Mouse (Mus musculus) gastrocnemius, adult 8-10 months (tissue): ENCODE measurements around the gene Pdzrn3. TPM values are rescaled to one million over a fixed set of nuclear protein-coding genes. Genes with fewer than 3 reads are reported as not detected.

ENCODE experiments used
- DNase-seq, 2 experiments: peaks; one replicate each; pipeline ENCODE4 v3.0.0; 2022; ENCODE audit warnings: low spot score in 2 of 2
- total RNA-seq, 4 experiments: library from RNA; stranded (reverse); gene quantifications; 2 replicates each; pipeline ENCODE4 v1.2.4; 2022

Gene Pdzrn3
- total RNA-seq, 4 experiments from 2014 or later, result 112 to 145 (median 128) TPM

DNA sequence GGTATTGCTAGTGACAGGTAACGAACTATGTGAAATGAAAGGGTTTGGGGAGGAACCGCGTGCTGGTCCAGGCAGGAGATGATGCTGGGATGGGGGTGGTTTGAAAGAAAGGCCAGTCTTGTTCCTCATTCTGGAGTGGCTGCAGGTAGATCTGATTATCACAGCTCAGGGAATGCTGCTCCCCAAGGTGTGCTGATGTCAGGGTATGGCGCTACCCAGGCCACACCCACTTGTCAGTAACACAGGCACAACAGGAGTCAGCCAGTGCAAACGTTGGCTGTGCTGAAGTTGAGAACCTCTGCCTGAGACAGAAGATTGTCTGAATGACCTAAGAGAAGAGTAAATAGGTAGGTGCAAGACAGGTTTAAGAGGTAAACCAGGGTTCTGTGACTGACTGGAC is 4.7 kb downstream of the Pdzrn3 start:
- DNase-seq, result no peak

DNA sequence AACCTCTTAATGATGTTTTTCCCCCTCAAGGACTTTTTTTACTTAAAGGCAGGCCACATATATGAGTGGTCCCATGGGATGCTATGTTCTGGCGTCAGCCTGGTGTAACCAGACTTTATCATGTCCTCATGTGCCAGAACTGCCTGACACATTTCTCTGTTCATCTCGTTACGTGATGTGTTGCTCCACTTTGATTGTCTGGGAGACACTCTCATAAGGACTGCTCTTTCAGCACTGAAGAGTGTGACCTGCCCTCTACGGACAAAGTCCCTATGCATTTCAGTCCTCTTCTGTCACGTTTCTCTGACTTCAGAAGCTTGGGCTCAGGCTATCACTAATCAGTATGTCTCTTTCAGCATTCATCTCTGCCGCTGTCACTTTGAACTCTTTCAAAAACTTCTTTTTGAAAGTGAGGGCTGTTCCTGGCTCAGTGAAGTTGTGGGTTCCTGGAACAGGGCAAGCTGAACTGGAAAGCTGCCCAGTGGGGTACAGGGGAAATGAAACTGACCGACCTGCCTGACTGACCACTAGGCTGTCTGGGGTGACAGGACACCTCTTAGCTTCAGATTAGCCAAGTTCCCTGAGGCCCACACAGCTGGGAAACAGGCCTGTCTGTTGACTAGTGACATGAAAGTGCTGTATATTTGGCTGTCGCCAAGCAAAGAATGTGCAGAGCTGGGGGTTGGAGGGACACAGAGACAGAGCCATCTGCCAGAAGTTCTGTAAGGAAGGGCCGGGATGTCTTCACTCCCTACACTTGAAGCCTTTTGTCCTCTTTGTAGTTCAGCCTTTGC is 10.7 kb downstream of the Pdzrn3 start:
- no peak for DNase-seq

DNA sequence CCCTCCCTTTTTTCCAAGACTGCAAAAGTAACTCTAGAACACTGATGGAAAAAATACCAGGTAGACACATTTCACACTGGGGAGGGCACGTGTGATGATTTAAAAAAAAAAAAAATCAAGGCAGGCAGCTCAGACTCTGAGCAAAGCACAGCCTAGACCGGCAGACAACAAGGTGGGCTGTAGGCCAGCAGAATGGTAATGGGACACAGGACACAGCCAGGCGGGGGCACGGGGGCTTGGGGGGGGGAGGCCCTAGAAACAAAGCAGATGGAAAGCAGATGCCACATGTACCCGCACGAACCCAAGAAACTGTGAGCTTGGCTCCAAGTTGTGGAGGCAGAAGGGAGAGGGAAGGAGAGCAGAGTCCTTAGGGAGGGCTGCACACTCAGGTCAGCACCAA is 11.9 kb downstream of the Pdzrn3 start:
- no peak for DNase-seq

DNA sequence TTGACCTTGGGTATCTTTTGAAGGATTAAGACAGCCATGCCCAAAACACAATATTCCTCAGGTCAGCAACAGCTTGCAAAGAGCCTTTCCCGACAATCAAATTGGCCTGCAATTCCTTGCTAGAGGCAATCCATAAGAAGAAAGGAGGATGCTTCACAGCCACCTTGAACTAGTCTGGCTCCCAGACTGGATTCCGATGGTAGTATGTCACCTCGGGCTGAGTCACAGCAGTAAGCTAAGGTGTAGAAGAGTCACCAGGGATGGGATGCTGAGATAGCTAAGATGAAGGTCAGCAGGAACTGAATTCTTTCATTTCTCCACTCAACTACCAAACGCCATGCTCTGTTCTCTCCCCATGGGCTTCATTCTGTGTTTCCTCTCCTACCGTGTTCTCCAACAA is 13.8 kb downstream of the Pdzrn3 start:
- DNase-seq, result no peak

DNA sequence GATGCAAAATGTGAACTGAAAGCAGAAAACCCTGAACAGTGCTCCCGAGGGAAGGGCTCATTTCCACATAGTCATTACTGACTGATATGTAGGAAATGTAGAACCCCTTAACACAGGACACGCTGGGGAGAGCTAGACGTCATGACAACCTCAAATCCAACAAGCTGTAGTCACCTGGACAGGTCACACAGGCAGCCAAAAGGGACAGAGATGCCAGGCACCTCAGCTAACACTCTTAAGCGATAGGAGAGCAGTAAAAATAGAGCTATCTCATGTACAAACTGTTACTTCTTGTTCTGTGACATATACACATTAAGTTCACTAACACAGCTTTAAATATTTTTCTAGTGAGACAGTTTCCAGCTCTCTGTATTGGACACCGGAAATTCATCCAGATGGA is 15.0 kb downstream of the Pdzrn3 start:
- no peak for DNase-seq

DNA sequence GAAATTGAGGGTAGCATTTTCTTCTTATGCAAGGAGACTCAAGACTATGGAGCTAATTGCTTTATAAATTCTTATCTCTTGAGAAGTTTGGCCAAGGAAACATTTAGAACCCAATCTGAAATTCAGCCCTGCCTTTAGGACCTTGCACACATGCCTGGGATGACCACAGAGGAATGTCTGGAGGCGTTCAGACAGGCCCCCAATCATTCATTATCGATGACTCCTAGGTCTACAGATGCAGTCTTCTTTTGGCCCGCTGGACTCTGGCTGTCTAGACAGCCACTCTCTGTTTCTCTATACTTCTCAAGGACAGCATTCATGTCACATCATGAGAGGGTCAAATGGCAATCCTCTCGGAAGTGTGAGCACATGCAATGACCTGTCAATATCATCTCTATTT is 15.4 kb downstream of the Pdzrn3 start:
- no peak for DNase-seq

DNA sequence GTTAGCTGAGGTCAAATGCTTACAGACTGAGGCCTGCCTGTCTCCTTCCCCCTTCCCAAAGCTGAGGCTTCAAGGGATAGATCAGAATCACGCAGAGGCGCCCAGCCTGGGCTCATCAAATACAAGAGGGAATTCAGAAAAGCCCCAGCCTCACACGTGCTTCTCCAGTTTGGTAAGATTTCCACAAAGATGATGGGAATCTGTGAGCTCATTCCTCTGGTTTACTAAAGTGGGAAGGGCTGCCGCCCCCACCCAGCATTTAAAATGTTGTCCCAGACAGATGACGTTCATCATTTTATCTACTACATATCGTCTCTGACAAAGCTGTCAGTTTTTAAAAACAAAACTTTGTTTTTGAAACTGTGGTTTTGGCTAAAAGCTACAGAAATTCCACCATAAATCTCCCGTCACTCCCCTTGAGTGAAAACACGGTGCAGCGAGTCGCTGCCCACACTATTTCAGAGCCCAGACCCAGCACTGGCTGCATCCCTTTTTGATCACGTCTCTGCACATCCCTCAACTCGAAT is 17.4 kb downstream of the Pdzrn3 start:
- no peak for DNase-seq

DNA sequence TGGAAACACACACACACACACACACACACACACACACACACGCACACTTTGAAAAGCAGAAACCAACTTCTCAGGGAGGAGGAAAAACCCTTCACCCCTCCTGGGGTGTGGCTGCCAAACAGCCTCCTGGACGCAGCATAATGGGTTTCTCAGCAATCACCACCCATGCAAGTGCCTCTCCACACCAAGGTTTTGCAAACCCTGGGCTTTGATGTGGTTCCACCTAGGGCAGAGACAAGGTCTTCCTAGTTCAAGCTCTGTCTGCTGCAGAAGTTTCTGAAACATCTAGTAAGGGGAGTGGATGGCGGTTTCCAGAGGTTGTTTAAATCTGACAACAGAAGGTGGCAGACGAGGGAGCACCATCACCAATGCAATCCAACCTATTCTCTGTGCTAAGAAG is 18.1 kb downstream of the Pdzrn3 start:
- DNase-seq, result no peak

DNA sequence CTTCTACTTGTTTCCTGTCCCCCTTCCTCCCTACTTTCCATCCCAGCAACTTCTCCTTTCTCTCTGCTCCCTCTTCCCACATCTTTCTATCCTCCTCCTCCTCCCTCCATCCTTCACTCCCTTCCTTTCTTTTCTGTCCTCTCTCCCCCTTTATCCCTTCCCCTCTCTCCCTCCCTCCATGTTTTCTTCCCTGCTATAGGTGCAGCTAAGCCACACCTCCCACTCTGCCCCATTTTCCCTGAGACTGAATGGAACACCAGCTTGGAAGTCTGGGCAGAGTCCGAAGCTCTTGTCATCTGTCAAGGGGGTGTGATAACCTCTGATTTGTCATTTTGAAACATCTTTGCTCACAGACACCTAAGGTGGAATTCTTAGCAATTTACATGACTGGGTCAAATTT is 22.8 kb downstream of the Pdzrn3 start:
- no peak for DNase-seq

DNA sequence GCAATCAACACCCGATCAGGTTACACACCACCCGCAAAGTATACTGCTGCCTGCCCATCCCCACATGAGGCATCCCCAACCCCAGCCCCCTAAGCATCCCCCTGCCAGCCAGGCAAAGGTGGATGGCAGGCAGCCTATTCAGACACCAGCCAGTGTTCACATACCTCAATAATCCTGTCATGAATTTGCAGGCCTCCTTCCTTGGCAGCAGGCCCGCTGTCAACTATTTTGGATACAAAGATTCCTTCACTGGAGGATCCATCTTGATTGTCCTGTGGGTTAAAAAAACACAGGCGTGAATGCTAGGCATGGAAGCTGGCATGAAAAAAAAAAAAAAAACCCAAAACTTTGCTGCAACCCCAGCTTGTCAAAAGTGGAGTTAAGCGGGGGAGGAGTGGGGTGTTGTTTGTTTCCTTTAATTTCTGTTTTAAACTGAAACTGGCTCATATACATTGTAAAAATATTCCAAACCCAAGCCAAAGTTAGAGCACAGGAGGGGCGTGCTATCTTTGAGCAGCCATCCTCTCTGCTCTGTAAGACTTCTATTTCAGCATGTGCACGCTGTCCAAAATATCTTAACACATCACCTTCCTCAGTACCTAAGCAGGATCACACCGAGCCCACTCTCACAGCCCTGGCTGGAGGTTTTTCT is 23.3 kb downstream of the Pdzrn3 start:
- DNase-seq, result no peak

DNA sequence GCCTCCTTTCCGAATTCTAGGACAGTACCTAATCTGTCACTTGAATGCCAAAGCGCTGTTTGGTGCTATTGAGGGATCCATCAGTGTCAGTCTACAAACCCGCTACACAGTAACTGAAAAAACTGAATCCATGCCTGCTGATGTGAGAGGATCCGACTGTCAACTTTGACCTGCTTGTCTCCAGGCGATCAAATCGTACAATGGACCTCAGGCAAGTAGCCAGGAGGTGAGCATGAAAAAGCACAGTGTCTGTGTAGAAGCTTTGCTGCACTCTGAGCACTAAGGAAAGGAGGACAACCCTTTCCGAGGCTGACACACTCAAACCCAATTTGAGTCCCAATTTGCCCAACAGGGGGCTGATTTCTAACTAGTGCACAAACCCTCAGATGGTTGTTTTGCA is 24.0 kb downstream of the Pdzrn3 start:
- no peak for DNase-seq

DNA sequence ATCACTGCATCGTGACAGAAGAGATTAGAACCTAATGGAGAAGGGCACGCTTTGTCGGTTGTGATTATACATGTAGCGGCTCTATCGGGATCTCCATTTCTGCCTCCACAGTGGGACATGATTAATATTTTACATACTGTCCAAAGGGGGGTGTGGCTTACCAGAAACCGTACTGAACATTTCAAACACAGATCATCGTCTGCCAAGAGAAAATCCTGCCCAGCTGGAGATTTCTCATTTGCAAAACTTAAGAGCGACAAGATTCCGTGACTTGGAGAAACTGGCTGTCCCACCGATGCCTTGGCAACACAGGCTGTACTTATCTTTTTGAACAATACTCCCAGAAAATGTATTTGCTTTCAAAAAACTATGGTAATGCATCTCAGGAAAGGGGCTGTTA is 25.1 kb downstream of the Pdzrn3 start:
- DNase-seq, result no peak

DNA sequence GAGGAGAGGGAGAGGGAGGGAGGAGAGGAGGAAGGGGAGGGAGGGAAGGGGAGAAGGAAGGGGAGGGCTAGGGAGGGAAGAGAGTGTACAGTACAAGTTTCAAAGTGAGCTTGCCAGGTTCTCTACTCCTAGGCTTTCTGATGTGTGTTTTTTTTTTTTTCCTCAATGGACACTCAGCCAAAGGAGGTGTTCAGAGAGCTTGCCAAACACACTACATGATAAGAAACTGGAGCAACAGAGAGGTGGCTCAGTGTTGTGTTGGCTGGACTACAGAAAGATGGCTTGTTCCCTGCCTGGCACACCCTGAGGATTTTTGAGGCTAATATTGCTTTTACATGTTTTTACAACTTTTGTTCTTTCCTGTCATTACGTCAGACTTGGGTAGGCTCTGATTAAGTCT is 26.6 kb downstream of the Pdzrn3 start:
- no peak for DNase-seq

DNA sequence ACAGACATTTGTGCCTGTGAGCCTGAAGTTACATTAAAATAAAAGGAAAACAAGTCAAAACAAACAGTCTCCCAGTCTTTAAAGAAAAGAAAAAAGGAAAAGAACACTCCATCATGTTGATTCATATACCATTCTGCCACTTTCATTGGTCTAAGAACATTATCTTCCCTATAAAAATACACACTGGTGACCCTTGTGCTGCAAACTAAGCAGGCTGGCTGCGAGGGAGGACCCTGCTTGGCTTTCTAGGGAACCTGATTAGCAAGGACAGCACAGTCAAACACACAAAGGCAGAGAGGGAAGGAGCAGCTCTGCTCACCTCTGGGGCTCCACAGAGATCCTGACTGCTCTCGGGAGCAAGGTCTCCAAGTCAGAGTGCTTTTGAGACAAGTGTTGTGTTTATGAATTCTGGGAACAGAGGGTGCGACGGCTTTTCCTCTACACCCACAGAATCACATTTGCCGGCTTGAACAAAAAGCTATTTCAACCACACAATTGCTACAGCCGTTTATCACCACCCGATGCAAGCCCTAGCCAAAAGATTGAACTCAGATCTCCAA is 27.2 kb downstream of the Pdzrn3 start:
- DNase-seq, result no peak

DNA sequence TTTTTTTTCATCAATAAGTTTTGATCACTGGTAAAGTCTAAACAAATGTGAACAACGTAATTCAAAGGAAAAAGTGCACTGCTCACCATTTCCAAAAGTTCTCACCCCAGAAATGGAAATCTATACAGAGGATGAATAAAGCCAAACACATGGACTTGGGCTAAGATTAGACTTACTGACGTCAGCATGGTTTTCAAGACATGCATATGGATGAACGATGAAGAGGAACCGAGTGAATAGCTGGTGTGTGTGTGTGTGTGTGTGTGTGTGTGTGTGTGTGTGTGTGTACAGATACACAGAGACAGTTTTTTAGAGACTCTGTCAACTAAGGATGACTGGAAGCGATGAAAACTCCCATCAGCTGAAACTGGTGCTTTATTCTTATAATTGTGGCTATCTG is 29.2 kb downstream of the Pdzrn3 start:
- no peak for DNase-seq

DNA sequence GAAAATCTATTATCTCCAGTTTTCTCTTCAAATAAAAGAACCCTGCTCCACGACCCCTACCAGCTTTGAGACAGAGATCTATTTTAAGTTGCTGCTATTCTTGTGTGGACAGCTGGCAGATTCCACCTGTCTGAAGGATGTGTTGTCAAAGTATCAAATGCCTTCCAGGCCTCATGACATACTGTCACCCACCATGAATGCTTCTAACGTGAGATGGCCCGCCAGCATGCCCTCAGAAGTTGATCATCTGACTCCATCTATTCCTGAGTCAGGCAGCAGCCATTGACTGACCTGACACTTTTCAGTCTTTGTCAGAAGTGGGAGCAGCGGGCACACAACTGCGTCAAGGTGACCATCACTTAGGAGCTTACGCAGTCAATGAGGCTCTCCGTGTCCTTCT is 37.6 kb downstream of the Pdzrn3 start:
- peak; percentile 51 to 78 for DNase-seq

DNA sequence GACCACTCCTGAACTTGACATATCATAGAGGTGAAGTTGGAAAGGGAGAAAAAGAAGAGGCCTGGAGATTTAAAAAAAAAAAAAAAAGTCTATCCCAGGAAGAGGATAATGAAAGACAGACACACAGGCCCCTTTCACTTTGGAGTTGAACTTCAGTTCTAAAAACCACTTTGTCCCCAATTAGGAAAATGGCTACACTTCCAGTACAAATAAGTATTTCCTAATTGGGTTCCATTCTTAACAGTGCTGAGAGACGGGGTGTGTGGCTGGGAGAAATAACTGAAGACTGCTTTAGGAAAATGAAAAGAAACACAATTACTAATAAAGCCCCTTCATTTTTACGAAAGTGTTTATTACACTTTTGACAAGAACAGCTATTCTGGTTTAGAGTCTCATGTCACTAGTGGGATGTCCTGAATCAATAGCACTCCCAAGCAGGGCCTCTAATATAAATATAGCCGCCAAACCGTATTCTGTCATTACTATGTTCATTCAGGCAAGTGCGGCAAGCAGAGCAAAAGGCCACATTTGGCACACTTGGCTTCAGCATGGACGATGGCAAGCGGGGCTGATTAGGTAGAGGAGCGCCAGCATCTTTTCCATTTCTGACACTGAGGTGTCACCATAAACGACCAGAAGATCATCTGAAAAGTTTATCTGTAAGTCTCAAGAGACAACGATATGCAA is 39.7 kb downstream of the Pdzrn3 start:
- DNase-seq, result no peak

DNA sequence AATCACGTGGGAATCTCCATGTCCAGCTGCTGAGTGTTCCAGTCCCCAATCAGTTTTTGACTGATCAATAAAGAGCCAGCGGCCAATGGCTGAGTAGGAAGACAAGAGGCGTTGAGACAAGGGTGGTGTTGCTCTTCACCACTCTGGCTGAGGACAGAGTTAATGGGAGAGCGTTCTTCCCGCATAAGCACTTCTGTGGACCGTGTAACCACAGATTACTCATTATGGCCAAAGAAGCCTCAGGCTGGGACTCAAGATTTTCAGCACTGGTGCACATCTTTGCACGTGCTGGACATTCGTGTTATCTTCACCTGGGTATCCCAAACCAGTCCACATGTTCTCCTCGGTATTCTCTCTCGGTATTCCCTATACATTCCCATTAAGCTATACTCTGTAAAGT is 41.0 kb downstream of the Pdzrn3 start:
- no peak for DNase-seq

DNA sequence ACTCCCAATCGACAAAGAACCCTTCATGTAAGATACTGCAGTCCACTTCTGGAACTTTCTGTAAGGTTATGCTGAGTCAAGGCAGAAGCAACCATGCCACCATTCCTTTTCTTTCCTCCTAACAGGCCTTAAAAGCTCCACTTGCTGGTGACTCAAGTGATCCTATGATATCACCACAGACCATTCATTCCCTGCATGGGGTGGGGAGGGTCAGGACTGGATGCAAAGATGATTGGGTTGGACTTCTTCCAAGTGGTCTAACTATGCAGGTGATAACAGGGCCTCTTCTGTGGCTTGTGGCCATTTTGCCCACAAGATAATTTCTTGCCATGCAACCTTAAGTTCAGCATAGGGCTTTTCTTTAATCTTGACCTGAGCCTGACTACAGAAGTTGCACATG is 42.0 kb downstream of the Pdzrn3 start:
- DNase-seq, result no peak

DNA sequence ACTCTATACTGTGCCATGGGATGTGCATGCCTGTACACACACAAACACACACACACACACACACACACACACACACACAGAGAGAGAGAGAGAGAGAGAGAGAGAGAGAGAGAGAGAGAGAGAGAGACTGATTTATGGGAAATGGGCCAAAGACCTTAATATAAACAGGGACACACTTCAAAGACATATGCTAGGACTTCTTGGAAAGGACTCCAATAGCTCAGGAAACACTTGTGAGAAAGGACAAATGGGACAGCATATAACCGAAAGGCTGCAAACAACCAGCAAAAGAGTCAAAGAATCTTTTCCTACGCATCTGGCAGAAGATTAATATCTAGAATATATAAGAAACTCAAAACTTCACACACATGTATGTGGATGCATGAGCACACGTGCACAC is 43.2 kb downstream of the Pdzrn3 start:
- DNase-seq, result no peak

DNA sequence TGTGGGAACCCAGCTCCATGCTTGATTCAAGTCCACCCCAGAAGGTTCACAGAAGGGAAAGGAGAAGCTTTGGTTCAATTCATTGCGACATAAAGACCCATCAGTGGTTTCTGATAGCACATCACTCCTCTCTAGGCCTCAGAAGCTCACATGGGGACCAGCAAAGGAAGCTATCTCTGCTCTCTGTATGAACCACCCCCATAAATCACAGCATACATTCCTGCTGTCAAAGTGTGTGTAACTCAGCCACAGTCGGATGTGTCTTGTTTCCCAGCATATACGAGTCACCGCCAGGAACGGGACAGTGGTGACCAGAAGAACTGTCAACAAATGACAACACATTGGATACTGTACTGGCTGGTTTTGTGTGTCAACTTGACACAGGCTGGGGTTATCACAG is 47.3 kb downstream of the Pdzrn3 start:
- no peak for DNase-seq

DNA sequence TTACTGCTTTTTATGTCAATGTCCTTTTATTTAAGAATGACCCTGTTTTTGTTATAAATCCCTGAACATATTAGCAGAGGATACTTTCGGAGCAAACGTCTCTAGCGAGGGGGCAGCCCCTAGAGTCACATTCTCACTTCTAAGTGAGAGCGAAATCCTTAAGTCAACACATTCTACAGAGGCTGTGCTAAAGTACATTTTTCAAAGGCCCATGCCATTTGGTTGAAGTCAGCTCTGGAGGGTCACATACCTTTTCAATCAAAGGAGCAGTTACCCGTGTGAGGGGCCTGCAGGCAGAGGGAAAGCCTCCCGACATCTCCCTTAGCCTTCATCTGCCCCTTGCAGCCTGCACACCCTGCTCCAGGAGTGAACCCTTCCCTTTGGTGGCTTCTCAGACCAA is 48.2 kb downstream of the Pdzrn3 start:
- DNase-seq, result no peak
